Mouse (Mus musculus) thymus, postnatal 36 days (tissue): Measurements from ENCODE around the gene Cryaa.
"Not testable (repeated sequence)": the region's sequence is repeated elsewhere in the genome, so short reads cannot be mapped to it uniquely, and the experiment has no call there.

Source experiments
- DNase-seq, 2 experiments: peaks; one replicate each; pipeline ENCODE4 v3.0.0; 2022; ENCODE audit warnings: mixed read lengths in 2 of 2

Cryaa gene

DNA sequence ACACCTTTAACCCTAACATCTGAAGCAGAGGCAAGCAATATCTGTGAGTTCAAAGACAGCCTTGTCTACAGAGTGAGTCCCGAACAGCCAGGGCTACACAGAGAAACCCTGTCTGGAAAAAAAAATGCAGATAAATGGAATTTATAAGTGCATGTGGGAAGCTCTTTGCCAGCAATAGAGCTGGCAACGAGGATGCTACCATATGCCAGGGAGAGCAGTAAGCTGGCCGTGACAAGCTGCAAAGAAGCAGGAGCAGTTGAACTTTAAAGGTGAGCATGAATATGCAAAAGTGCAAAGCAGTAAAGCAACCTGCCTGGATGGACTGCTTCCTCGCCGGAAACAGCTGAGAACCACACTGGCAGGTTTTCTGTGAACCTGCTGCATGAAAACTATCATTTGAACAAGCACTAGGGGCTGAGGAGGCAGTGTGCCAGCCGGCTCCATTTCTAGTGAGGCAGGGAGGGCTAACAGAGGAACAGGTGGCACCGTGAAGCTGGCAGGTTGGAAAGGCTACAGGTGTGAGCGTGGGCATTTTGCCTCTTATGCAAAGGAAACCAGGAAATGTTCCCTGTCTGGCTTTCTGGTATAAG is 16.9 kb upstream of the Cryaa start:
- no peak for DNase-seq

DNA sequence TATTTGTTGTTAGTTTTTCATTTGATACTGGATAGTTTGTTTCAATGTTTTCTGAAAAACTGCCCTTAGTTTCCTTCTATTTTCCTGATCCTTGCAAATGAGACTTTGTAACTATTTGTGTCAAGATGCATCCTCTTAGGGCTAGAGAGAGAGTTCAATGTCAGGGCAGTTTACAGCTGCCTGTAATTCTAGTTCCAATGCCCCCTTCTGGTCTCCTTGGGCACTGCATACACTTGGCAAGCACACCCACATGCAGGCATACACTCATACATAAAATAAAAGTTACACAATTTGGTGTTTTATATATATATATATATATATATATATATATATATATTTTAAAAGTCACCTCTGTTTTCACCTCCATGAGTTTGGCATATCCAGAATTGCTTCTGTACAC is 14.8 kb upstream of the Cryaa start:
- DNase-seq, result no peak

DNA sequence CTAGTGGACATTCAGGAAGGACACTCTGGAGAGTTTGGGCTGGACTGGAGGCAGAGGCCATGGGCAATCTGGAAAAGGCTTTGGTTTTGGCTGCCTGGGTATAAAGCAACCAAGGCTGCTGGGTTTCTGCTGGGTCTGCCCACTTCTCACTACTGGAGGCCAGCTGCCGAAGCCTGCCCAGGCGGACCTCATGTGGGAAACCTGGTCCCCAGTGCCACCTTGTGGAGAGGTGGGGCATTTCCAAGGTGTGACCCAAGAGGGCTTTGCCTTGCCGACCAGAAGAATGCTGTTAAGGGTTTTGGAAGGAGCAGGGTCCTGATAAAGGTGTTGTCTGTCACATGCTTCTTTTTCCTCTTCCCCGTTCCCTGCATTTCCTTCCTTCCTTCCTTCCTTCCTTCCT is 12.8 kb upstream of the Cryaa start:
- DNase-seq, result peak; percentile 85 to 86

- DNase-seq, result no peak
Measured at GRCm38 (mm10) chr17:31668306-31668705, 9.3 kb upstream of the Cryaa start.

- no peak for DNase-seq
Measured at GRCm38 (mm10) chr17:31670163-31670562, 7.4 kb upstream of the Cryaa start.

- DNase-seq, result no peak
Measured at GRCm38 (mm10) chr17:31671698-31672097, 5.9 kb upstream of the Cryaa start.

GRCm38 (mm10) chr17:31672279-31672678 is 5.3 kb upstream of the Cryaa start:
- DNase-seq, result no peak

- DNase-seq, result no peak
Measured at GRCm38 (mm10) chr17:31674426-31674825, 3.2 kb upstream of the Cryaa start.

- no peak for DNase-seq
Measured at GRCm38 (mm10) chr17:31680450-31680849, 2.8 kb downstream of the Cryaa start.

- DNase-seq, result peak; percentile 75
Measured at GRCm38 (mm10) chr17:31685514-31686224, 8.1 kb downstream of the Cryaa start.

DNA sequence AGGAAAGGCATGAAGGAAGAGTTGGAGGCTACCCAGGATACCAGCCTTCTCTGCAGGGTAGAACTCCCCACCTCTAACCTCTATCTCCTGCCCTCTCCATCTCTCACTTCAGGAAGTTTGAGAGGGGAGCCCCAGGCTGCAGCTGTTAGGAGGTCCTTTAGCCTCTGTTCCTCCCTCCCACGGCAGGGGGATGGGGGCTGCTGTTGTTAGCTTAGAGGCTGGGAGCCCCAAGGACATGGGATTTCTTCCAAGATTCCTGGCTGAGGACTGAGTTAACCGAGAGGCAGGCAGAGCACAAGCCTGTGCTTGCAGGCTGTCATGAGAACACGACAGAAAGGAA is 8.6 kb downstream of the Cryaa start:
- no peak for DNase-seq

DNA sequence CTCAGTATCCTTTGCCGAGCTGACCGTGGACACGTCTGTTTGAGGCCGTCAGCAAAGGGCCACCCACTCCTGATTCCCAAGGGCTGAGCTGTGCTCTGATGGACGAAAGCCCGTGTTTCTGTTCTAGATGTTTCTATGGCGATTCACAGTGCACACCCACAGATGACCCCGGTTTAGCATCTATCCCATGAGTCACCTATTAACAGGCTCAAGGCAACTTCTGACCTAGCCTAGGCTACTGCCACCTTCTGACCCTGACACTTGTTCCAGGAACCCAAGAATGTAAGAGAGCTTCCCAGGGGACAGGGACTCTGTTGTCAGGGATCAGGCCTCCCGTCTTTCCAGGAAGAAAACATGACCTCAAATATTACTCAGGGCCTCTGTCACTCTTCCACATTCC is 10.5 kb downstream of the Cryaa start:
- no peak for DNase-seq

GRCm38 (mm10) chr17:31689606-31690005 is 12.0 kb downstream of the Cryaa start:
- DNase-seq, result no peak

GRCm38 (mm10) chr17:31692918-31693317 is 15.3 kb downstream of the Cryaa start:
- DNase-seq, result no peak

DNA sequence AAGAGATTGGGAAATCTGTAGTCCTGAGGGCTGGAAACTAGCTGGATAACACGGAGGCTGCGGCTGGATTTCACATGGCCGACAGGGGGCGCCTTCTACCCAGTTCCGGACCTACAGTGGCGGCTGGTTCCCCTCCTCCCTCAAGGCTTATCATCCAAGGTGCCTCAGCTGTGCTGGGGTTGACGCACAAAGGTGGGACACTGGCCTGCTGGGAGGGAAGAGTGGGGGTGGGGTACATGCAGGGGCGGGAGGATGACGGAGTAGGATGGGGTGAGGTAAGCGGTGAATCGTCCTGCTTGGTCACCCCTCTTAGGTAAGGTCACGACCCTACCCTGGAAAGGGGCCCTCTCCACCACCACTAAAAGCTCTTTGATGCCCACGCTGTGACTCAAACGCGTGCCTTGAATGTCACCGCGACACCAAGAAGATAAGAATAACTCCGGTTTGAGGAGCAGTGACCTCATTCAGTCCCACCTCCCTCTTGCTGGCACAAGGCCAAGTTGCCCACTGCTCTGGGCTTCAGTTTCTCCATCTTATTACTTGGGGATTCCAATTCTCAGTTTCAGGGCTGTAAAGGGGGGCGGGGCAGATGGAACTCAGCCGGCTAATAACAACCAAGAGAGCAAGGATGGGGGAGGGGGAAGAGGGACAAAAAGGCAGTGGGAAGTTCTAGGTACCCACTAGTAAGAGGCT is 15.9 kb downstream of the Cryaa start:
- peak; percentile 74 to 76 for DNase-seq

DNA sequence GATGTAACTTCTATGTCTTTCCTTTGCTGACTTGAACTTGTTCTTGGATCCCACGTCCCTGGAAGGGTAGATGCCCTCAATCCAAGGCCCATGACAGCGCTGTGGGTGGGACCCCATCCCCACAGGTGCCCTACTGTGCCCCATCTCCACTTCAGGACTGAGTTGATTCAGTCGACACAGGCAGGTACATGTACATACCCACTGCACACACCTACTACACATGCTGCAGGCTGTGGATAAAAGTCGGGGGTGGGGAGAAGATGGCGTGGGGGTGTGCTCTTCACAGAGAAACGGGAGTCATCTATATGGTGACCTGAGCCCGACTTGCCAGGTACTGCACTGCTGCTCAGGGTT is 16.4 kb downstream of the Cryaa start:
- no peak for DNase-seq

GRCm38 (mm10) chr17:31694949-31695348 is 17.3 kb downstream of the Cryaa start:
- DNase-seq, result no peak

DNA sequence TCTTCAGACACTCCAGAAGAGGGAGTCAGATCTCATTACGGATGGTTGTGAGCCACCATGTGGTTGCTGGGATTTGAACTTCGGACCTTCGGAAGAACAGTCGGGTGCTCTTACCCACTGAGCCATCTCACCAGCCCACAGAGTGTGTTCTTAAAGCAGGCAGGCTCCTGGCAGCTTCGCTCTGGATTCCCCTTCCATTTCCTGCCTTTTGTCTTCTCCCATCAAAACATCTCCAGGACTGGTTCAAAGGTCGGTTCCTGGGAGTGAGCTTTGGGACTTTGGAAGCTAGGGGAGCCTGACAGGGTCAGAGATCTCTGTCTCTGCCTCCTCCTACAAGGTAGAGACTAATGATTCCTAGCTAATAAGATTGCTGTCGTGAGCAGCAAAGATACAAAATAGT is 17.7 kb downstream of the Cryaa start:
- DNase-seq, result not testable (repeated sequence)

DNA sequence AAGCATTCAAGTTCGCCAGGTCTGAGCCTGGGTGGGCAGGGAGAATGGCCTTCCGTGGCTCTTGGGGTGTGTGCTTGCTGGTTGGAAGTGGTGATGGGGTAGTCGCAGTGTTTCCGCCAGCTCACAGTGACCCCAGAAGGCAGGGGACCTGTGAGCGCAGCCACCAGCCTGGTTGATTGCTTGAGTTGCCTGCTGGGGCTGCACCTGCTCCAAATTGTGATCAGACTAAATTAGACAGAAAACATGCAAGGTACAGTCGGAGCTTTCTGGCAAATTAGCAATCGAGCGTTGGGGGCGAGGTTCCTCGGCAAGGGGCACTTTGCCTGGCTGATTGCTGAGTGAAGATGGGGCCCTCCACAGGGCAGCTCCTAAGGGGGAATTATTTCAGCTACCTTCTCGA is 20.7 kb downstream of the Cryaa start:
- no peak for DNase-seq

DNA sequence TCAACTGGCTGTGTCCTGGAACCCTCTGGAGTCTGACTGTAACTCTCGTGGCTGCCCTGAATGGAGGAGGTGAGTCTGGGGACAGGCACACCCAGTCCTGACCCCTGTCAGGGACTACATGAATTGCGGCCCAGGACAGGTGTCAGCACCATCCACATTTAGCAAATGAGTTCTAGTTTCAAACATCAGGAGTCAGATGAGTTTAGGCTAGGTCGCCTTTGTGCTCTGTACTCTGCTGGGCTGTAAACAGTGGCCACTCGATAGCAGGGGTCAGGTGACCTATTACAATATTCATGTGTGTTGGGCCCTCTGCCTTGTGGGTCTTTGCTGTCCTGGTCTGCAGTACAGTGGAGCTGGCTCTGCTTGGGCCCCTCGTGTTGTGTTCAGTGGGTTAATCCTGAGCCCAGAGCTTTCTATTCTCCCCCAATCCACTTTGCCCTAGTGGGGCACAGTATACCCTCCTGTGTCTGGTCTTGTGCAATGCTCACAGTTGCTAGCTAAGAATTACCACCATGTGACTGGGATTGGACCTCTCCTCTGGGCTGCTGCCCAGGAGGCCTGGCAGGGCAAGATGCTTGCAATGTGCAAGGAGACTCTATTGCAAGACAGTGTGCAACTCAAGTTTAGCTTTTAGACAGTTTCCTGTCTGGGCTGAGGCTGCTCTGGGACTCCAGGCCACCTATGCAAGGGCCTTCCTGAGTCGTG is 25.8 kb downstream of the Cryaa start:
- DNase-seq, result no peak

DNA sequence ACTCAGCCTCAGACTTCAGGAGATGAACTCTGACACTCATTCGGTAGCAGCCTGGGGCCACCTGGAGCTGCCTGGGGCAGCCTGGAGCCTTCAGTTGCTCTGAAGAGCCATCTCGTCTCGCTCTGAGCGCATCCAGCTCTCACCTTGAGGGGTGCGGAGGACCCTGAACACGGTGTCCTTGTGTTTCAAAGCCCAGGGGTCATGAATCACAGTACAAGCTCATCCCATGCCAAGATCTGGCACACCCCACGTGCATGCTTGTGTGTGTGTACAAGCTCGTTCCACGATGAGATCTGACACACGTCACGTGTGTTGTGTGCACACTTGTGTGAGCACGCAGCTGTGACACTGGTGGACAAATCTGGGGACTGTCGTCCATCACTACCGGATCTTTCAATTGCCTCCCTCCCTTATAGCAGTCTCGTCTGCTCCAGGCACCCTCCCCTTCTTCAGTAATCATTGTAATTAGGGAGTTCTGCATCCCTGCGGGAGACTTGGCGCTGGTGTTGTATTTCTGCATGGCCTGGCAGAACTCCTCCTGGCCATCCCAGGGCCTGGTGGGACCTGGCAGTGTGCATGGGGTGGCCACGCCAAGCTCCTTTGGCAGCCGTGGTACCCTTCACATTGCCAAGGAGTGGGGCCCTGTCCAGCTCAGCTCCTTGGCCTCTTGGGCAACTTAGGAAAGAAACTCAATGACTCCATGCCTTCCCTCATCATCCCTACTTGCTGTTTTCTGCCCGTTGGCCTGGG is 27.8 kb downstream of the Cryaa start:
- DNase-seq, result no peak

- no peak for DNase-seq
Measured at GRCm38 (mm10) chr17:31709121-31709741, 31.6 kb downstream of the Cryaa start.

GRCm38 (mm10) chr17:31710455-31710854 is 32.8 kb downstream of the Cryaa start:
- DNase-seq, result no peak
